Mouse (Mus musculus) MEL (cell line): ENCODE results near the gene Vamp2. TPM values are rescaled to one million over a fixed set of nuclear protein-coding genes. Genes with fewer than 3 reads are reported as not detected.

ENCODE experiments used
- DNase-seq: peaks from one replicate; pipeline ENCODE4 v3.0.0; 2011; ENCODE audit warnings: low read depth, low spot score
- H3K27ac ChIP-seq: 2 replicates; pipeline ENCODE4 v1.5.1; 2012; ENCODE audit warnings: low read depth, mild to moderate bottlenecking, control low read depth, low read length, moderate library complexity; ENCODE audit not compliant: control insufficient read depth
- H3K27me3 ChIP-seq, 2 experiments: fragments of 150-350 bp in 1 of 2; sonication (generic) in 1 of 2; 2 replicates each; pipeline ENCODE4 v1.6.1; 2012; ENCODE audit warnings: low read length in 2 of 2, mild to moderate bottlenecking in 2 of 2, improper control_type of control experiment in 1 of 2, moderate library complexity in 1 of 2; ENCODE audit not compliant: insufficient read depth in 2 of 2, control insufficient read depth in 1 of 2
- H3K36me3 ChIP-seq, 2 experiments: 2 replicates each; pipeline ENCODE4 v1.6.1; 2012 to 2014; ENCODE audit warnings: low read length in 2 of 2, improper control_type of control experiment in 1 of 2, inconsistent platforms in 1 of 2, mild to moderate bottlenecking in 1 of 2; ENCODE audit not compliant: insufficient read depth in 2 of 2, control insufficient read depth in 1 of 2
- H3K4me1 ChIP-seq, 2 experiments: fragments of 150-350 bp in 1 of 2; sonication (generic) in 1 of 2; 2 replicates each; pipeline ENCODE4 v1.6.1; 2012; ENCODE audit warnings: low read length in 2 of 2, improper control_type of control experiment in 1 of 2, mild to moderate bottlenecking in 1 of 2; ENCODE audit not compliant: insufficient read depth in 2 of 2, control insufficient read depth in 1 of 2
- H3K4me3 ChIP-seq, 2 experiments: fragments of 150-350 bp in 1 of 2; sonication (generic) in 1 of 2; 2 replicates each; pipeline ENCODE4 v1.5.1; 2012; ENCODE audit warnings: low read depth in 2 of 2, low read length in 2 of 2, mild to moderate bottlenecking in 2 of 2, moderate library complexity in 2 of 2, control low read depth in 1 of 2, improper control_type of control experiment in 1 of 2; ENCODE audit not compliant: control insufficient read depth in 1 of 2, insufficient read depth in 1 of 2
- H3K79me2 ChIP-seq: 2 replicates; pipeline ENCODE4 v1.6.1; 2012; ENCODE audit warnings: mild to moderate bottlenecking, low read length, moderate library complexity; ENCODE audit not compliant: control insufficient read depth, poor library complexity, insufficient read depth
- H3K9ac ChIP-seq: 2 replicates; pipeline ENCODE4 v1.6.1; 2012; ENCODE audit warnings: low read depth, mild to moderate bottlenecking, control low read depth, low read length, moderate library complexity; ENCODE audit not compliant: control insufficient read depth, poor library complexity, severe bottlenecking
- H3K9me3 ChIP-seq: fragments of 150-350 bp; sonication (generic); replicated peaks from 2 replicates; pipeline ENCODE4 v1.6.1; 2012; ENCODE audit warnings: mild to moderate bottlenecking, low read length, improper control_type of control experiment, moderate library complexity; ENCODE audit not compliant: insufficient read depth
- BHLHE40 ChIP-seq: IDR thresholded peaks from 2 replicates; pipeline ENCODE4 v1.6.1; 2012; ENCODE audit warnings: low read depth, mild to moderate bottlenecking, inconsistent platforms, low read length, improper control_type of control experiment, borderline replicate concordance
- CHD1 ChIP-seq: IDR thresholded peaks from 2 replicates; pipeline ENCODE4 v1.6.1; 2012; ENCODE audit warnings: low read depth, mild to moderate bottlenecking, inconsistent platforms, low read length, improper control_type of control experiment
- ELF1 ChIP-seq: IDR thresholded peaks from 2 replicates; pipeline ENCODE4 v1.6.1; 2014; ENCODE audit warnings: low read depth, mild to moderate bottlenecking, inconsistent platforms, low read length, improper control_type of control experiment, moderate library complexity
- ETS1 ChIP-seq: IDR thresholded peaks from 2 replicates; pipeline ENCODE4 v1.6.1; 2012; ENCODE audit warnings: low read depth, mild to moderate bottlenecking, inconsistent platforms, low read length, improper control_type of control experiment, moderate library complexity
- GABPA ChIP-seq: IDR thresholded peaks from 2 replicates; pipeline ENCODE4 v1.6.1; 2012; ENCODE audit warnings: low read depth, mild to moderate bottlenecking, inconsistent platforms, low read length, improper control_type of control experiment, moderate library complexity
- KAT2A ChIP-seq: conservative IDR thresholded peaks from 2 replicates; pipeline ENCODE4 v1.6.1; 2012; ENCODE audit warnings: low read depth, low read length, improper control_type of control experiment, inconsistent platforms
- MAX ChIP-seq: IDR thresholded peaks from 2 replicates; pipeline ENCODE4 v1.6.1; 2011; ENCODE audit warnings: low read length, improper control_type of control experiment
- NELFE ChIP-seq: IDR thresholded peaks from 2 replicates; pipeline ENCODE4 v1.6.1; 2011; ENCODE audit warnings: low read depth, low read length, improper control_type of control experiment
- NRF1 ChIP-seq: IDR thresholded peaks from 2 replicates; pipeline ENCODE4 v1.6.1; 2014; ENCODE audit warnings: low read depth, mild to moderate bottlenecking, inconsistent platforms, low read length, improper control_type of control experiment, moderate library complexity; ENCODE audit not compliant: poor library complexity, insufficient read depth, severe bottlenecking
- POLR2AphosphoS5 ChIP-seq: IDR thresholded peaks from 2 replicates; pipeline ENCODE4 v1.6.1; 2012; ENCODE audit warnings: low read depth, borderline replicate concordance, mild to moderate bottlenecking, inconsistent platforms, low read length, moderate library complexity, mixed read lengths
- RAD21 ChIP-seq: IDR thresholded peaks from 2 replicates; pipeline ENCODE4 v1.6.1; 2011; ENCODE audit warnings: mild to moderate bottlenecking, low read depth, low read length, improper control_type of control experiment
- RCOR1 ChIP-seq: IDR thresholded peaks from 2 replicates; pipeline ENCODE4 v1.6.1; 2012; ENCODE audit warnings: low read depth, mild to moderate bottlenecking, inconsistent platforms, low read length, improper control_type of control experiment
- SIN3A ChIP-seq: IDR thresholded peaks from 2 replicates; pipeline ENCODE4 v1.6.1; 2012; ENCODE audit warnings: low read length, improper control_type of control experiment, inconsistent platforms
- UBTF ChIP-seq: IDR thresholded peaks from 2 replicates; pipeline ENCODE4 v1.6.1; 2012; ENCODE audit warnings: low read depth, mild to moderate bottlenecking, inconsistent platforms, low read length, improper control_type of control experiment, moderate library complexity, borderline replicate concordance; ENCODE audit not compliant: insufficient read depth
- ZC3H11A ChIP-seq: IDR thresholded peaks from 2 replicates; pipeline ENCODE4 v1.6.1; 2012; ENCODE audit warnings: low read depth, mild to moderate bottlenecking, inconsistent platforms, low read length, improper control_type of control experiment
- ZKSCAN1 ChIP-seq: IDR thresholded peaks from 2 replicates; pipeline ENCODE4 v1.6.1; 2012; ENCODE audit warnings: low read depth, mild to moderate bottlenecking, inconsistent platforms, low read length, improper control_type of control experiment, moderate library complexity
- polyA plus RNA-seq, 2 experiments: library from polyadenylated mRNA; stranded (reverse) in 1 of 2; unstranded in 1 of 2; fragments of >175 nt in 1 of 2; fragments of >200 nt in 1 of 2; gene quantifications; 2 replicates each; pipeline versions ENCODE4 v1.2.1 to v1.2.4; 2012; ENCODE audit warnings: low replicate concordance in 2 of 2, low read depth in 1 of 2; ENCODE audit not compliant: insufficient read length in 2 of 2, insufficient read depth in 1 of 2, missing spikeins in 1 of 2
- total RNA-seq: library from RNA; depleted of rRNA; stranded (reverse); fragments of 300-350 nt; gene quantifications from 2 replicates; pipeline ENCODE4 v1.2.3, GENCODE M21; 2012

The Vamp2 gene
- total and polyA plus RNA-seq, 3 experiments, result 3.3 to 28.9 TPM; not detected in 1

DNA sequence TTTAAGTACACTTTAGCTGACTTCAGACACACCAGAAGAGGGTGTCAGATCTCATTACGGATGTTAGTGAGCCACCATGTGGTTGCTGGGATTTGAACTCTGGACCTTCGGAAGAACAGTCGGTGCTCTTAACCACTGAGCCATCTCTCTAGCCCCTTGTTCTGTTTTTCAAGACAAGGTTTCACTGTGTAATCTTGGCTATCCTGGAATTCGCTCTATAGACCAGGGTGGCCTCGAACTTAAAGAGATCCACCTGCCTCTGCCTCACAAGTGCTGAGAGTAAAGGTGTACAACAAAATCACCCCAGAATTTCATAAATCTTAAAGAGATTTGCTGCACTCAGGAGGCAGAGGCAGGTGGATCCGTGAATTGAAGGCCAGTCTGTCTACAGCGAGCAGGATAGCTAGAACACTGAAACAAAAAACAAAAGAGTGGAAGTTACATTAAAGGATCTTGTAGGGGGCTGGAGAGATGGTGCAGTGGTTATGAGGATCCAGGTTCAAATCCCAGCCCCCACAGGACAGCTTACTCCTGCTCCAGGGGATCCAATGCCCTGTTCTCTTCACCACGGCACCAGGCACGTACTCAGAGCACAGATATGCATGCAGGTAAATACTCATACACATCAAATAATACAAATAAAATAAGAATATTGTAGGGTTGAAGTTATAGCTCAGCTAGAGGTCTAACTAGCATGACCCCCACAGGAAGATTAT, 12.4 kb upstream of the Vamp2 start:
- Histone ChIP-seq H3K9ac (no peak overlapping the region), H3K9me3 (no peaks in the 10 kb centered on the region), H3K27ac (no peak overlapping the region), H3K36me3 (peaks cover 0 to 3% of the 10 kb centered on the region in 2 experiments; a peak in 1 of 4 replicates), H3K4me3 (no peak overlapping the region), H3K79me2 (peaks cover 3% of the 10 kb centered on the region; the same call in 1 of the 2 replicates), H3K27me3 (no peaks in the 10 kb centered on the region), H3K4me1 (peaks cover 0 to 12% of the 10 kb centered on the region in 2 experiments; a peak in 3 of 4 replicates)
- TF ChIP-seq NELFE, result no peak
- TF ChIP-seq ZKSCAN1, result no peak
- no peak for TF ChIP-seq UBTF
- TF ChIP-seq RAD21, result no peak
- no peak for TF ChIP-seq ETS1
- no peak for DNase-seq

DNA sequence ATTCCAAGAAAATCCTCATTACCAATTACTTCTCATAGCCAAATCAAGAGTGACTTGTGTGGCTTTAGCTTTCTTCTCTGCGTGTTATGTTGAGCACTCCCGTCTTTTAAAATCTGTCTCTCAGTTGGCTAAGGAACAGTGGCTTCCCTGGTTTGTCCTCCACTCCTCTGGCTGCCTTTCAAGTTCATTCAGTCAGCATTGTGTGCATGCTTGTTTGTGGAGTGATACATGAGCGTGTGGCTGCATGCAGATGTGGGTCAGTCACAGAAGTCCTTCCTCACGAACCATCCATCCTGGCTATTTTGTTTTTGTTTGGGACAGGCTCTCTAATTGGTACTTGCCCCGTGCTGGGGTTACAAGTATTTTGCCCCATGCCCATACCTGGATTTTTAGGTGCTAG, 11.7 kb upstream of the Vamp2 start:
- peaks cover 0 to 3% of the 10 kb centered on the region in 2 experiments; a peak in 1 of 4 replicates for H3K36me3 ChIP-seq
- TF ChIP-seq NRF1 (no peak), RCOR1 (no peak), SIN3A (no peak), MAX (no peak), KAT2A (no peak), ZKSCAN1 (no peak), BHLHE40 (no peak), CHD1 (no peak), ELF1 (no peak), ETS1 (no peak), GABPA (no peak), ZC3H11A (no peak), POLR2AphosphoS5 (no peak)
- H3K9me3 ChIP-seq, result no peaks in the 10 kb centered on the region
- H3K4me3 ChIP-seq, result no peak overlapping the region
- no peaks in the 10 kb centered on the region for H3K79me2 ChIP-seq
- no peak overlapping the region for H3K9ac ChIP-seq
- peaks cover 0 to 12% of the 10 kb centered on the region in 2 experiments; a peak in 3 of 4 replicates for H3K4me1 ChIP-seq
- no peaks in the 10 kb centered on the region for H3K27me3 ChIP-seq
- no peak overlapping the region for H3K27ac ChIP-seq
- no peak for DNase-seq
